Mouse (Mus musculus): ENCODE measurements at regions not wholly inside any gene's neighbourhood (a gene's known extent, or its start where the extent isn't known, plus 50 kb on each side); places are given as distances from the start of the nearest gene placed in this dataset.
A peak's percentile ranks its signal among the peaks of the same experiment; 100 is the strongest.

DNA sequence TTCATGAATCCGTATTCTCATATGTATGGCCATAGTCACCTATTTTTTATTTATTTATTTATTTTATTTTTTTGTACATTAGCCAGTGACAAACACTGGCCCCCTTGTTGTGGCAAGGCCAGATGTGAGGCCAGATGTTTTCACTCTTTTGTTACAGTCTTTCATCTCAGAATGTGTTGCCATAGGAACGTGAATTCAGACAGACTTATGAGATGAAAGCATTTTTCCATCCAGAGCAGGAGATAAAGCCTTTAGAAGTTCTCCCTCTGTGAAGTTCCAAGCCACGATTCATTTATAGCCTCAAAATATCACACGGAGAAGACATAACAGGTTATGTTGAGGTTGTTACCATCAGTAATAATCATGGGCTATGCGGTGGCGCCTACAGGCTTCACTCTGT lies 220.9 kb downstream of the Arpp21 start:
- H3K27ac ChIP-seq (ENCODE audit: low read depth, low read length) = no peak overlapping the region
- no peak for ATAC-seq (ENCODE audit: low FRiP score)
- H3K4me3 ChIP-seq (ENCODE audit: low read depth, low read length) = no peak overlapping the region
- H3K4me2 ChIP-seq = no peak overlapping the region
- H3K9ac ChIP-seq (ENCODE audit: low read length) = no peak overlapping the region
- WGBS = 73% methylated on average over 6 of the region's 6 CpGs
- H3K4me1 ChIP-seq (ENCODE audit: control insufficient read depth, insufficient read depth, low read length) = no peaks in the 10 kb centered on the region
- DNase-seq (ENCODE audit: low spot score, missing footprints) = no peak
- no peaks in the 10 kb centered on the region for H3K27me3 ChIP-seq (ENCODE audit: control insufficient read depth, insufficient read depth, low read length)
- no peaks in the 10 kb centered on the region for H3K9me3 ChIP-seq (ENCODE audit: control insufficient read depth, low read length)
- no peaks in the 10 kb centered on the region for H3K36me3 ChIP-seq (ENCODE audit: control insufficient read depth, insufficient read depth, low read length)

DNA sequence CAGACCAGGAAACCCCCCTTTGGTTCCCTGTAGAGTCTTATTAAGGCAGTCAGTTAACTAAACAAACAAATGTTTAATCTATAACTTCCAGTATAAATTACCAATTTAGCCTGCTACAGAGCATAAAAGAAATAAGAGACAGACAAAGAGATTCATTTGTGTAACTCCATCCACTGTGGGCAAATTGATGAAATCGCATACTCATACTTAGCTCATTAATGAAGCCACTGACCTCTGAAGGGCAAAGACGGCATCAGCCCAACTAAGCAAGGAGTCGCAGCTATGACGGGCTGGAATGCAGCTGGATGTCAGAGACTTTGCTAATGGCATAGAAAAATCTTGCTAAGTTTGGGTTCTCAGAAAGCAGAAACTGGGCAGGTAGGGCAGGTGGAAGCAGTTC lies 241.3 kb downstream of the Arpp21 start:
- Histone ChIP-seq H3K4me2 (no peak overlapping the region), H3K4me3 (ENCODE audit: low read depth, low read length) (no peak overlapping the region), H3K4me1 (ENCODE audit: control insufficient read depth, insufficient read depth, low read length) (peaks cover 6% of the 10 kb centered on the region; the same call in 1 of the 2 replicates), H3K27me3 (ENCODE audit: control insufficient read depth, insufficient read depth, low read length) (no peaks in the 10 kb centered on the region), H3K27ac (ENCODE audit: low read depth, low read length) (no peak overlapping the region), H3K9me3 (ENCODE audit: control insufficient read depth, low read length) (no peaks in the 10 kb centered on the region), H3K36me3 (ENCODE audit: control insufficient read depth, insufficient read depth, low read length) (no peaks in the 10 kb centered on the region), H3K9ac (ENCODE audit: low read length) (no peak overlapping the region)
- 62% methylated on average over 4 of the region's 4 CpGs for WGBS
- no peak for DNase-seq (ENCODE audit: low spot score, missing footprints)
- no peak for ATAC-seq (ENCODE audit: low FRiP score)

- no peaks in the 10 kb centered on the region for H3K9me3 ChIP-seq (ENCODE audit: control insufficient read depth, low read length)
- no peaks in the 10 kb centered on the region for H3K36me3 ChIP-seq (ENCODE audit: control insufficient read depth, insufficient read depth, low read length)
- 33% methylated on average over 4 of the region's 4 CpGs for WGBS
- DNase-seq (ENCODE audit: low spot score, missing footprints) (no peak), ATAC-seq (ENCODE audit: low FRiP score) (peak; percentile 40)
- H3K4me1 ChIP-seq (ENCODE audit: control insufficient read depth, insufficient read depth, low read length) = peaks cover 6% of the 10 kb centered on the region; the same call in 1 of the 2 replicates
- no peak overlapping the region for H3K4me3 ChIP-seq (ENCODE audit: low read depth, low read length)
- no peak overlapping the region for H3K27ac ChIP-seq (ENCODE audit: low read depth, low read length)
- H3K9ac ChIP-seq (ENCODE audit: low read length) = no peak overlapping the region
- H3K4me2 ChIP-seq = no peak overlapping the region
- no peaks in the 10 kb centered on the region for H3K27me3 ChIP-seq (ENCODE audit: control insufficient read depth, insufficient read depth, low read length)
Measured at GRCm38 (mm10) chr9:111993844-111994243, 241.9 kb downstream of the Arpp21 start.

GRCm38 (mm10) chr9:111990060-111990459 lies 245.7 kb downstream of the Arpp21 start:
- Histone ChIP-seq H3K4me1 (ENCODE audit: control insufficient read depth, insufficient read depth, low read length) (peaks cover 6% of the 10 kb centered on the region; the same call in 1 of the 2 replicates), H3K4me2 (no peak overlapping the region), H3K9ac (ENCODE audit: low read length) (no peak overlapping the region), H3K27me3 (ENCODE audit: control insufficient read depth, insufficient read depth, low read length) (no peaks in the 10 kb centered on the region), H3K9me3 (ENCODE audit: control insufficient read depth, low read length) (no peaks in the 10 kb centered on the region), H3K27ac (ENCODE audit: low read depth, low read length) (no peak overlapping the region), H3K36me3 (ENCODE audit: control insufficient read depth, insufficient read depth, low read length) (no peaks in the 10 kb centered on the region), H3K4me3 (ENCODE audit: low read depth, low read length) (no peak overlapping the region)
- DNase-seq (ENCODE audit: low spot score, missing footprints) (no peak), ATAC-seq (ENCODE audit: low FRiP score) (no peak)
- 89% methylated on average over 3 of the region's 3 CpGs for WGBS

GRCm38 (mm10) chr9:111963405-111964037 lies 272.2 kb downstream of the Arpp21 start:
- H3K27ac ChIP-seq (ENCODE audit: low read depth, low read length) = no peak overlapping the region

DNA sequence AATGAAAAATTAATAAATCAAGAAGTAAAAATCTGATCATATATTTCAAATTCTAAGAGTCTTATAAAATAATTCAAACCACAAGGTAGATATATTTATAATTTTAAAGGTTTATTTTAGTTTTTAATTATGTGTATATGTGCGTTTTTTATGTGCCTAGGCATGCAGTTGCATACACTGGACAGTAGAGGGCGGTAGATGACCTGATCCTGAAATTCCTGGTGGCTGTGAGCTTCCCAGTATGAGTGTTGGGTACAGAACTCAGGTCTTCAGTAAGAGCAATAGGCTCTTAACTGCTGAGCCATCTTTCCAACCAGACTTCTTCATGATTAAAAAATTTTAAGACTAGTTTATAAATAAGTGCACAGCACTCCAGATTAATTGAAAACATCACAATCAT lies 267.7 kb upstream of the Stac start:
- H3K4me2 ChIP-seq = no peak overlapping the region
- H3K27ac ChIP-seq (ENCODE audit: low read depth, low read length) = no peak overlapping the region
- H3K4me1 ChIP-seq (ENCODE audit: control insufficient read depth, insufficient read depth, low read length) = no peaks in the 10 kb centered on the region
- no peak overlapping the region for H3K9ac ChIP-seq (ENCODE audit: low read length)
- H3K9me3 ChIP-seq (ENCODE audit: control insufficient read depth, low read length) = no peaks in the 10 kb centered on the region
- no peak overlapping the region for H3K4me3 ChIP-seq (ENCODE audit: low read depth, low read length)
- DNase-seq (ENCODE audit: low spot score, missing footprints) = no peak
- no peaks in the 10 kb centered on the region for H3K27me3 ChIP-seq (ENCODE audit: control insufficient read depth, insufficient read depth, low read length)
- ATAC-seq (ENCODE audit: low FRiP score) = no peak
- H3K36me3 ChIP-seq (ENCODE audit: control insufficient read depth, insufficient read depth, low read length) = no peaks in the 10 kb centered on the region
- WGBS = 48% methylated on average over 2 of the region's 2 CpGs

More at GRCm38 (mm10) chr9:111963405-111964037, 272.2 kb downstream of the Arpp21 start:
- Histone ChIP-seq H3K36me3 (ENCODE audit: control insufficient read depth, insufficient read depth, low read length) (no peaks in the 10 kb centered on the region), H3K4me1 (ENCODE audit: control insufficient read depth, insufficient read depth, low read length) (no peaks in the 10 kb centered on the region), H3K9ac (ENCODE audit: low read length) (no peak overlapping the region), H3K4me3 (ENCODE audit: low read depth, low read length) (no peak overlapping the region), H3K9me3 (ENCODE audit: control insufficient read depth, low read length) (no peaks in the 10 kb centered on the region), H3K4me2 (no peak overlapping the region), H3K27me3 (ENCODE audit: control insufficient read depth, insufficient read depth, low read length) (no peaks in the 10 kb centered on the region)
- ATAC-seq (ENCODE audit: low FRiP score) (no peak), DNase-seq (ENCODE audit: low spot score, missing footprints) (no peak)
- 79% methylated on average over 5 of the region's 5 CpGs for WGBS

DNA sequence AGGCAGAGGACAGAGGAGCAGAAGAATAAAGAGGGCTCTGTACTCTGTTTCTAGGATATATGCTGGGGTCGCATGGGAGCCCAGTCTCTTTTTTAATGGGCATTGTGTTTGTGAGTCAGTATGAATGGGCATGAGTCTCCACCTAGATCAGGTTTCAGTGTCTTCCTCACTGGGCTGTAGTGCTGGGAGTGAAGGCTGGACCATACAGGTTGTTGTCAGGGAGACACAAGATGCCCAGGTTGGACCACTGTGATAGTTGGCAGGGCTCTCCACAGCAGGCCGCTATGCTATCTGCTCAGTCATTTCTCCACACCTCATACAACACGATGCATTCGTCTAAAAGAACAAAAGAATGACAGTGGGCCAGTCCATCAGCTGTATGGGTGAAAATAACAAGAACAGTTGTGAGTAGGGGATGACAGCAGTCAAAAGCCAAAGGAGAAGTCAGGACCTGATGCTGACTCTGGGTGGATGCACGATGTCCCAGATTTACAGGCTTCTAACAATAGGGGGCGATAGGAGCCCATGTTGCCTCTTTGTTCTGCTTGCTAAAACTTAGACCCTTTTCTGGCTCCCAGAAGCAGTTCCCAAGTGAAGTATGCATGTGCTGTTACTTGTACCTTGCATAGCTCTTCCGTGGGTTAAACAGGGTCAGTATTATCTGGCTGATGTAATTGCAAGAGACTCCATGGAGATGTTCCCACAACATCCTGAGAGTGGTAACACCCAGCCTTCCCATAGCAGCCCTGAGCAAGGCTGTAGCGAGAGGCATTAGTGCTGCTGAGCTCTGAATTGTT lies 249.3 kb upstream of the Stac start:
- Histone ChIP-seq H3K4me3 (ENCODE audit: low read depth, low read length) (no peak overlapping the region), H3K9me3 (ENCODE audit: control insufficient read depth, low read length) (no peaks in the 10 kb centered on the region), H3K9ac (ENCODE audit: low read length) (no peak overlapping the region), H3K36me3 (ENCODE audit: control insufficient read depth, insufficient read depth, low read length) (no peaks in the 10 kb centered on the region), H3K27me3 (ENCODE audit: control insufficient read depth, insufficient read depth, low read length) (no peaks in the 10 kb centered on the region), H3K4me2 (no peak overlapping the region), H3K4me1 (ENCODE audit: control insufficient read depth, insufficient read depth, low read length) (no peaks in the 10 kb centered on the region), H3K27ac (ENCODE audit: low read depth, low read length) (no peak overlapping the region)
- peak; percentile 84 for DNase-seq (ENCODE audit: low spot score, missing footprints)
- 0 out of 2 replicates have a peak, but pooled peaks have one; percentile 30 for ATAC-seq (ENCODE audit: low FRiP score)
- 49% methylated on average over 8 of the region's 8 CpGs for WGBS

GRCm38 (mm10) chr9:111932455-111932854 lies 242.3 kb upstream of the Stac start:
- WGBS = 90% methylated on average over 6 of the region's 6 CpGs
- Histone ChIP-seq H3K27me3 (ENCODE audit: control insufficient read depth, insufficient read depth, low read length) (no peaks in the 10 kb centered on the region), H3K36me3 (ENCODE audit: control insufficient read depth, insufficient read depth, low read length) (no peaks in the 10 kb centered on the region), H3K4me3 (ENCODE audit: low read depth, low read length) (no peak overlapping the region), H3K4me2 (no peak overlapping the region), H3K9ac (ENCODE audit: low read length) (no peak overlapping the region), H3K27ac (ENCODE audit: low read depth, low read length) (no peak overlapping the region), H3K9me3 (ENCODE audit: control insufficient read depth, low read length) (no peaks in the 10 kb centered on the region), H3K4me1 (ENCODE audit: control insufficient read depth, insufficient read depth, low read length) (no peaks in the 10 kb centered on the region)
- DNase-seq (ENCODE audit: low spot score, missing footprints) (no peak), ATAC-seq (ENCODE audit: low FRiP score) (no peak)

DNA sequence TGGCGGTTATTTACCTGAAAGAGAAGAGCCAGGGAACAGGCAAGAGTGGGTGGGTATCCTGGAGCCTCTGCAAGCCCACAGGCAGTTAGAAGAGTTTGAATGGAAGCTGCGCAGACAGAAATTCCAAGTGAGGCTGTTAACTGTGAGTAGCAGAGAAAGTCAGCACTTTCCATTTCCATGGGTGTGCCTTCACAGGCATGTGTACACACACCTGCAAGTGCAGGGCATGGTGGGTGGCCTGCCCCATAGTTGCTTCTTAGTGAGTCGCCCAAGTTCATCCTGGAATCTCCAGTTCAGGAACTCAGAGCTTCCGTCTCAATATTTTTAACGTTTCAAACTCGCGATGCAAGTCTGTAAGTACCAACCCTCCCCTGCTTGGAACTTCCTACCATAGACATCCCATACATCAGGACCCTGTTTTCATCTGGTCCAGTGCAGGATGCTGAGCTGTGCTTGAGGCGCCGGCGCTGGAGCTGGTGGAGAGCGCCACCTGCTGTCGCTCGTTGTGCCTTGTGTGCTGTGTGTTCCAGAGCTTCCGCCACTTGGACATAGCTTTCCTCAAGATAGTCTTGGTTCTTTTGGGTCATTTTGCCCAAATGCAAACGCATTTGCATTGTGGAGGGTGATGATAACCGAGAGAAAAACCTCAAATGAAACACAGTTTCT lies 228.3 kb upstream of the Stac start:
- Histone ChIP-seq H3K4me2 (no peak overlapping the region), H3K36me3 (ENCODE audit: control insufficient read depth, insufficient read depth, low read length) (no peaks in the 10 kb centered on the region), H3K9ac (ENCODE audit: low read length) (no peak overlapping the region), H3K27ac (ENCODE audit: low read depth, low read length) (no peak overlapping the region), H3K4me3 (ENCODE audit: low read depth, low read length) (no peak overlapping the region), H3K9me3 (ENCODE audit: control insufficient read depth, low read length) (no peaks in the 10 kb centered on the region), H3K4me1 (ENCODE audit: control insufficient read depth, insufficient read depth, low read length) (no peaks in the 10 kb centered on the region), H3K27me3 (ENCODE audit: control insufficient read depth, insufficient read depth, low read length) (no peaks in the 10 kb centered on the region)
- DNase-seq (ENCODE audit: low spot score, missing footprints) = peak; percentile 98
- ATAC-seq (ENCODE audit: low FRiP score) = peak; percentile 89
- 20% methylated on average over 16 of the region's 16 CpGs for WGBS
